Mouse (Mus musculus): ENCODE results near the gene Tmem179. TPM values are rescaled to one million over a fixed set of nuclear protein-coding genes. Genes with fewer than 3 reads are reported as not detected.

Tmem179 gene
- polyA plus RNA-seq (2014; fragmentation: Illumina TruSeq; extraction: RNeasy Lipid Tissue Mini Kit (QIAGEN cat#74804); ENCODE audit: low read depth, low replicate concordance), result not detected

GRCm38 (mm10) chr12:112516697-112517337, at the start of gene Tmem179:
TSS of gene Tmem179 (minus strand) at chr12:112516747.

GRCm38 (mm10) chr12:112489134-112489533, 27.4 kb downstream of the Tmem179 start, which contains the start of gene A530016L24Rik:
TSS of gene A530016L24Rik (plus strand) at chr12:112489448.

Other genes with a start within 250 kb of the Tmem179 start
- gene A530016L24Rik, start 27.3 kb downstream of the Tmem179 start, polyA plus RNA-seq (2014; fragmentation: Illumina TruSeq; extraction: RNeasy Lipid Tissue Mini Kit (QIAGEN cat#74804); ENCODE audit: low read depth, low replicate concordance), result 2.0 TPM
- gene Inf2, start 72.0 kb upstream of the Tmem179 start, polyA plus RNA-seq (2014; fragmentation: Illumina TruSeq; extraction: RNeasy Lipid Tissue Mini Kit (QIAGEN cat#74804); ENCODE audit: low read depth, low replicate concordance), result 1.5 TPM
- gene Adssl1, start 103.3 kb upstream of the Tmem179 start, polyA plus RNA-seq (2014; fragmentation: Illumina TruSeq; extraction: RNeasy Lipid Tissue Mini Kit (QIAGEN cat#74804); ENCODE audit: low read depth, low replicate concordance), result 2.8 TPM
- gene Siva1, start 127.9 kb upstream of the Tmem179 start, polyA plus RNA-seq (2014; fragmentation: Illumina TruSeq; extraction: RNeasy Lipid Tissue Mini Kit (QIAGEN cat#74804); ENCODE audit: low read depth, low replicate concordance), result 2.4 TPM
- gene Akt1, start 158.1 kb upstream of the Tmem179 start, polyA plus RNA-seq (2014; fragmentation: Illumina TruSeq; extraction: RNeasy Lipid Tissue Mini Kit (QIAGEN cat#74804); ENCODE audit: low read depth, low replicate concordance), result 11.5 TPM
- 0.58 TPM for gene Zbtb42, start 162.1 kb upstream of the Tmem179 start, polyA plus RNA-seq (2014; fragmentation: Illumina TruSeq; extraction: RNeasy Lipid Tissue Mini Kit (QIAGEN cat#74804); ENCODE audit: low read depth, low replicate concordance)
- 12.4 TPM for gene Cep170b, start 203.7 kb upstream of the Tmem179 start, polyA plus RNA-seq (2014; fragmentation: Illumina TruSeq; extraction: RNeasy Lipid Tissue Mini Kit (QIAGEN cat#74804); ENCODE audit: low read depth, low replicate concordance)
- gene Pld4, start 243.9 kb upstream of the Tmem179 start, polyA plus RNA-seq (2014; fragmentation: Illumina TruSeq; extraction: RNeasy Lipid Tissue Mini Kit (QIAGEN cat#74804); ENCODE audit: low read depth, low replicate concordance), result not detected